Mouse (Mus musculus): ENCODE data around the gene 1700057G04Rik. TPM values are rescaled to one million over a fixed set of nuclear protein-coding genes. Genes with fewer than 3 reads are reported as not detected.

Gene 1700057G04Rik
- total and polyA plus RNA-seq, 2 experiments from 2014 or later, result not detected

DNA sequence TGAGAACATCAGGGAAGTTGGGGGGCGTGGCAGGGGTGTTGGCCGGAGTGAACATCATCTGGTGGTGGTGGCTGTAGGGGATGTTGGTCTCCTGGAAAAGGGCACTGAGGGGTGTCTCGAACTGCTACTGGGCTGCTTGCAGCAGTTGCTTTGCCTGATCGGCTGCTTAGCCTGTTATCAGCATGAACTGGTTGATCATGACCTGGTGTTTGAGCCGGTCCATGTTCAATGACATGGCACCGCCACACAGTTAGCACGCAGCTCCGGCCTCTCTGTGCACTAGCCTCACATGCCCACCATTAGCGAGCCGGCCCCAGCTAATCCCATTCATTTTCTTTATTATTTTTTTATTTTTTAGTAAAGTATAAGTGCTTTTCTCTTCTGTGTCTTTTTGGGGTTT lies 25.7 kb downstream of the 1700057G04Rik start:
- no peaks in the 10 kb centered on the region for H3K27me3 ChIP-seq (ENCODE audit: control insufficient read depth, insufficient read depth, low read length)
- H3K27ac ChIP-seq (ENCODE audit: low read depth), result no peak overlapping the region
- no peak overlapping the region for H3K9ac ChIP-seq (replicated peaks; ENCODE audit: low read depth, low read length)
- H3K4me1 ChIP-seq (ENCODE audit: control insufficient read depth, insufficient read depth), result peaks cover 6% of the 10 kb centered on the region; the same call in 1 of the 2 replicates
- no peak for TF ChIP-seq EP300 (IDR thresholded peaks at IDR 0.05; ENCODE audit: low read depth)
- no peak for TF ChIP-seq CTCF (IDR thresholded peaks at IDR 0.05; ENCODE audit: low read depth)
- no peak overlapping the region for H3K4me3 ChIP-seq (ENCODE audit: low read depth, low read length)
- DNase-seq (ENCODE audit: low spot score) (no peak), ATAC-seq (ENCODE audit: insufficient read depth, low read depth) (no peak)
- 89% methylated on average over 10 of the region's 10 CpGs for WGBS
- H3K4me2 ChIP-seq (ENCODE audit: low read depth, low read length), result no peak overlapping the region
- H3K36me3 ChIP-seq (replicated peaks; ENCODE audit: control insufficient read depth, insufficient read depth, low read length), result no peaks in the 10 kb centered on the region
- no peaks in the 10 kb centered on the region for H3K9me3 ChIP-seq (replicated peaks; ENCODE audit: control insufficient read depth, low read length)

DNA sequence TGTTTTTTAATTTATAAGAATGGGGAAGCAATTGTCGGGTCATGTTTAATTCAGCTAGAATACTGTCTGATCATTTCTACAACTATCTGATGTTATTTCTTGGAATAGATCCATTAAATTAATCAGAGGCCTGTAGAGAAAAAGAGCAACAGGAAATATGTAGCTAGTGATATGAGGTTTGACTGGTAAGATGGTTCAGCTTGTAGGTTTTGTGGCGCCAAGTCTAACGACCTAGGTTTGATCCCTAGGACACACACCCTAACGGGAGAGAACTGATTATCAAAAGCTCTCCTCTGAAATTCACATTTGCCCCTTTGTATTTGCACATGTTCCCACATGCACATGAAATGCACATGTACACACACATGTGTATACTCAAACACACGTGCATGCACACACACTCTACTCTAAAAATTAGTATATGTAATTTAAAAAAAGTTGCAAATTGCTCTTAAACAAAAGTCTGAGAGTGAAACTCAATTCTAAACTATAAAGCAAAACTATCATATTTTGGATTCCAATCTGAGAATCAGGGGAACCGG lies 26.2 kb downstream of the 1700057G04Rik start:
- Histone ChIP-seq H3K27ac (ENCODE audit: low read depth) (no peak overlapping the region), H3K9ac (replicated peaks; ENCODE audit: low read depth, low read length) (no peak overlapping the region), H3K36me3 (replicated peaks; ENCODE audit: control insufficient read depth, insufficient read depth, low read length) (no peaks in the 10 kb centered on the region), H3K9me3 (replicated peaks; ENCODE audit: control insufficient read depth, low read length) (no peaks in the 10 kb centered on the region), H3K27me3 (ENCODE audit: control insufficient read depth, insufficient read depth, low read length) (no peaks in the 10 kb centered on the region), H3K4me1 (ENCODE audit: control insufficient read depth, insufficient read depth) (peaks cover 6% of the 10 kb centered on the region; the same call in 1 of the 2 replicates), H3K4me3 (ENCODE audit: low read depth, low read length) (no peak overlapping the region), H3K4me2 (ENCODE audit: low read depth, low read length) (no peak overlapping the region)
- no peak for DNase-seq (ENCODE audit: low spot score)
- WGBS, result 75% methylated on average over 6 of the region's 6 CpGs
- no peak for TF ChIP-seq CTCF (IDR thresholded peaks at IDR 0.05; ENCODE audit: low read depth)
- no peak for TF ChIP-seq EP300 (IDR thresholded peaks at IDR 0.05; ENCODE audit: low read depth)
- no peak for ATAC-seq (ENCODE audit: insufficient read depth, low read depth)

DNA sequence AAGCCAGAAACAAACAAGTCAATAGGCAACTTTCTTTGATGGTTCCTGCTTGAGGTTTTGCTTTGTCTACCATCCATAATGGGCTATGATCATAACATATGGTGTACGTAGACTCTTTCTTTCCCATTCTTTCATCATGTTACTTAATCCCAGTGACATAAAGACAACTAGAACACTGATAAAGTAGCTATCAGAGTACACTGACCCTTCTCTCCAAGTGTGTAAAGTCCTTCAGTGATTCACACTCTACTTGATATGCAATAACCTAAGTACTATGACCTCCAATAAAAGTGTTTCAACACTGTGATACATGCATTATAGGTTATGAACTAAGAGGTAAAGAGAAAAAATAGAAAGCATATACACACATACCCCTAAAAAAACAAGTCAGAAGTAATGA lies 27.9 kb downstream of the 1700057G04Rik start:
- H3K27ac ChIP-seq (ENCODE audit: low read depth), result no peak overlapping the region
- 82% methylated on average over 1 of the region's 1 CpGs for WGBS
- H3K36me3 ChIP-seq (replicated peaks; ENCODE audit: control insufficient read depth, insufficient read depth, low read length), result no peaks in the 10 kb centered on the region
- no peak overlapping the region for H3K9ac ChIP-seq (replicated peaks; ENCODE audit: low read depth, low read length)
- peaks cover 6% of the 10 kb centered on the region; the same call in 1 of the 2 replicates for H3K4me1 ChIP-seq (ENCODE audit: control insufficient read depth, insufficient read depth)
- H3K4me3 ChIP-seq (ENCODE audit: low read depth, low read length), result no peak overlapping the region
- no peaks in the 10 kb centered on the region for H3K9me3 ChIP-seq (replicated peaks; ENCODE audit: control insufficient read depth, low read length)
- no peaks in the 10 kb centered on the region for H3K27me3 ChIP-seq (ENCODE audit: control insufficient read depth, insufficient read depth, low read length)
- DNase-seq (ENCODE audit: low spot score) (no peak), ATAC-seq (ENCODE audit: insufficient read depth, low read depth) (no peak)
- no peak for TF ChIP-seq EP300 (IDR thresholded peaks at IDR 0.05; ENCODE audit: low read depth)
- H3K4me2 ChIP-seq (ENCODE audit: low read depth, low read length), result no peak overlapping the region

DNA sequence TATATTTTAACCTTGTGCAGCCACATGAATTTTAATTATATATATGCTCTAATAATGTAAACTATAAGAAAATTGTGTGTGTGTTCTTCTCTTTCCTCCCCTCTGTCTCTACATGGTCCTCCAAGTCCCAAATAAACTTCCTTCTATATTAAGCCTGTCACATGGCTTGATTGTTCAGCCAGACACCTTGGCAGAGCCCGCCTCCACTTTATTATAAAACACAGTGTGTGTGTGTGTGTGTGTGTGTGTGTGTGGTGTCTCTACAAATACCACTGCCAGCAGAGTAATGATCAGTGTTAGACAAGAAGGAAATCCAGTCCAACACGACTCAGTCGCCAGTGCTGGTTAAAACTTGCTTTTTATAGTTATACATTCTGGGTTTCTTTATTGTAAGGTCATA lies 28.5 kb downstream of the 1700057G04Rik start:
- DNase-seq (ENCODE audit: low spot score), result peak; percentile 62
- Histone ChIP-seq H3K27ac (ENCODE audit: low read depth) (no peak overlapping the region), H3K9me3 (replicated peaks; ENCODE audit: control insufficient read depth, low read length) (no peaks in the 10 kb centered on the region), H3K4me3 (ENCODE audit: low read depth, low read length) (no peak overlapping the region), H3K27me3 (ENCODE audit: control insufficient read depth, insufficient read depth, low read length) (no peaks in the 10 kb centered on the region), H3K4me2 (ENCODE audit: low read depth, low read length) (no peak overlapping the region), H3K36me3 (replicated peaks; ENCODE audit: control insufficient read depth, insufficient read depth, low read length) (no peaks in the 10 kb centered on the region), H3K4me1 (ENCODE audit: control insufficient read depth, insufficient read depth) (peaks cover 6% of the 10 kb centered on the region; the same call in 1 of the 2 replicates), H3K9ac (replicated peaks; ENCODE audit: low read depth, low read length) (no peak overlapping the region)
- WGBS, result 33% methylated on average over 3 of the region's 3 CpGs
- no peak for TF ChIP-seq EP300 (IDR thresholded peaks at IDR 0.05; ENCODE audit: low read depth)
- no peak for TF ChIP-seq CTCF (IDR thresholded peaks at IDR 0.05; ENCODE audit: low read depth)
- ATAC-seq (ENCODE audit: insufficient read depth, low read depth), result peak; percentile 86

DNA sequence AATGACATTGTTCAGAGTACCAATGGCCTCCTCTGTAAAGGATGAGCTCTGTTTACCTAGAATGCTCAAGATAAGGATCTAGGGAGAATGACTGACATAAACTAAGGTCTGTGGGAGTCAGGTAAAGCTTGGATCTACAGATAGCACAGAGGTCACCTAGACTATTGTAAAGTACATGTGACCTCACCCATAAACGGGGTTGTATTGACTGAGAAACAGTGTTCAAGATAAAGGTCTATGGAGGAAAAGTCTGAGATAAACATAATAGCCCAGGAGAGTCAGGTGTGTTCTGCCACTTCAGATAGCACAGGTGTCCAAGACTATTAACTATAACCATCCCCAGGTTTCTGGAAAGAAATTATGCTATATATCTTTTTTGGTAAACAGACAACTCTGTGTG lies 29.8 kb downstream of the 1700057G04Rik start:
- no peak overlapping the region for H3K9ac ChIP-seq (replicated peaks; ENCODE audit: low read depth, low read length)
- DNase-seq (ENCODE audit: low spot score) (no peak), ATAC-seq (ENCODE audit: insufficient read depth, low read depth) (no peak)
- H3K4me3 ChIP-seq (ENCODE audit: low read depth, low read length), result no peak overlapping the region
- H3K4me2 ChIP-seq (ENCODE audit: low read depth, low read length), result no peak overlapping the region
- TF ChIP-seq EP300 (IDR thresholded peaks at IDR 0.05; ENCODE audit: low read depth), result no peak
- no peak for TF ChIP-seq CTCF (IDR thresholded peaks at IDR 0.05; ENCODE audit: low read depth)
- H3K4me1 ChIP-seq (ENCODE audit: control insufficient read depth, insufficient read depth), result peaks cover 6% of the 10 kb centered on the region; the same call in 1 of the 2 replicates
- no peaks in the 10 kb centered on the region for H3K27me3 ChIP-seq (ENCODE audit: control insufficient read depth, insufficient read depth, low read length)
- H3K9me3 ChIP-seq (replicated peaks; ENCODE audit: control insufficient read depth, low read length), result no peaks in the 10 kb centered on the region
- H3K27ac ChIP-seq (ENCODE audit: low read depth), result no peak overlapping the region
- H3K36me3 ChIP-seq (replicated peaks; ENCODE audit: control insufficient read depth, insufficient read depth, low read length), result no peaks in the 10 kb centered on the region
- WGBS, result 58% methylated on average over 1 of the region's 1 CpGs

DNA sequence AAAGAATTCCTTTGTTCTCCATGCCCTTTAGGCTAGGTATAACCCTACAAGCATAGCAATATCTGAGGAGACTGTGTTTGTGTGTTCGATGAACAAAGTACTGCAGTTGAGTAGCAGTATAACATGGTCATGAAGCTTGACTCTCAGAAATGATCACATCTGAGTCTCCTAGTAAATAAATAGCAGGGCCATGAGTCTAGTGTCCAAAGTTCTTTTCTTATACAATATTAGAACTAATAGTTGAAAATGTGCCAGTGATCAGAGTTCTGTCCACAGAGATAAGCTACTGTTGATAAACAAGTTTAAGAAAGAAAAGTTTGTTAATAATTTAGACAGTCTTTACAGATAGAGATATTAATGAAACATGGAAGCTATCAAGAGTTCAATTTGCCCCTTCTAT lies 42.7 kb downstream of the 1700057G04Rik start:
- H3K27ac ChIP-seq (ENCODE audit: low read depth), result no peak overlapping the region
- H3K4me1 ChIP-seq (ENCODE audit: control insufficient read depth, insufficient read depth), result no peaks in the 10 kb centered on the region
- no peaks in the 10 kb centered on the region for H3K9me3 ChIP-seq (replicated peaks; ENCODE audit: control insufficient read depth, low read length)
- H3K27me3 ChIP-seq (ENCODE audit: control insufficient read depth, insufficient read depth, low read length), result no peaks in the 10 kb centered on the region
- ATAC-seq (ENCODE audit: insufficient read depth, low read depth), result no peak
- WGBS, result 93% methylated on average over 1 of the region's 1 CpGs
- no peak for DNase-seq (ENCODE audit: low spot score)
- H3K36me3 ChIP-seq (replicated peaks; ENCODE audit: control insufficient read depth, insufficient read depth, low read length), result no peaks in the 10 kb centered on the region
- TF ChIP-seq EP300 (IDR thresholded peaks at IDR 0.05; ENCODE audit: low read depth), result no peak
- no peak for TF ChIP-seq CTCF (IDR thresholded peaks at IDR 0.05; ENCODE audit: low read depth)
- H3K4me2 ChIP-seq (ENCODE audit: low read depth, low read length), result no peak overlapping the region
- H3K9ac ChIP-seq (replicated peaks; ENCODE audit: low read depth, low read length), result no peak overlapping the region
- no peak overlapping the region for H3K4me3 ChIP-seq (ENCODE audit: low read depth, low read length)
